Mouse (Mus musculus): ENCODE measurements at regions not wholly inside any gene's neighbourhood (a gene's known extent, or its start where the extent isn't known, plus 50 kb on each side); places are given as distances from the start of the nearest gene placed in this dataset.

- no peak for DNase-seq
Observed at GRCm38 (mm10) chr5:101024796-101025195, 179.3 kb downstream of the Gpat3 start.

GRCm38 (mm10) chr5:101023784-101024183 lies 178.3 kb downstream of the Gpat3 start:
- no peak for DNase-seq
- intact Hi-C loops (cut with DNase I) = loop anchor here (10.0 kb wide), 1 partner anchor 641 kb away; the partner anchor contains the start of gene Nkx6-1

More at GRCm38 (mm10) chr5:101024796-101025195, 179.3 kb downstream of the Gpat3 start:
- intact Hi-C loops (cut with DNase I) = loop anchor here (10.0 kb wide), 1 partner anchor 640 kb away; the partner anchor contains the start of gene Nkx6-1

GRCm38 (mm10) chr5:101020784-101021183 lies 175.3 kb downstream of the Gpat3 start:
- DNase-seq = peak in 1 of 2 experiments; percentile 18
- intact Hi-C loops (cut with DNase I) = loop anchor here (10.0 kb wide), 1 partner anchor 644 kb away; the partner anchor contains the start of gene Nkx6-1

GRCm38 (mm10) chr5:101013844-101014243 lies 168.3 kb downstream of the Gpat3 start:
- intact Hi-C loops (cut with DNase I) = no loop called here
- no peak for DNase-seq

- DNase-seq = no peak
- intact Hi-C loops (cut with DNase I) = no loop called here
Observed at GRCm38 (mm10) chr5:101005216-101005615, 159.7 kb downstream of the Gpat3 start.

GRCm38 (mm10) chr5:101000436-101000835 lies 154.9 kb downstream of the Gpat3 start:
- DNase-seq = no peak
- intact Hi-C loops (cut with DNase I) = no loop called here

GRCm38 (mm10) chr5:100992365-100992764 lies 146.9 kb downstream of the Gpat3 start:
- intact Hi-C loops (cut with DNase I) = no loop called here
- no peak for DNase-seq

- no peak for DNase-seq
- intact Hi-C loops (cut with DNase I) = no loop called here
Observed at GRCm38 (mm10) chr5:100991626-100992025, 146.1 kb downstream of the Gpat3 start.

- no peak for DNase-seq
- intact Hi-C loops (cut with DNase I) = no loop called here
Observed at GRCm38 (mm10) chr5:100982573-100982936, 137.0 kb downstream of the Gpat3 start.

GRCm38 (mm10) chr5:100981849-100982572 lies 136.5 kb downstream of the Gpat3 start:
- intact Hi-C loops (cut with DNase I) = no loop called here
- DNase-seq = no peak

GRCm38 (mm10) chr5:100976736-100977135 lies 131.2 kb downstream of the Gpat3 start:
- DNase-seq = no peak
- intact Hi-C loops (cut with DNase I) = no loop called here

GRCm38 (mm10) chr5:100951210-100951609 lies 105.7 kb downstream of the Gpat3 start:
- no peak for DNase-seq
- intact Hi-C loops (cut with DNase I) = no loop called here

Data from gastrocnemius, postnatal 36 days (tissue).